Mouse (Mus musculus): ENCODE measurements around the gene Cldn15. TPM values are rescaled to one million over a fixed set of nuclear protein-coding genes. Genes with fewer than 3 reads are reported as not detected.

Gene Cldn15
- polyA plus RNA-seq, 1 experiment from 2014 or later = 11.9 TPM

DNA sequence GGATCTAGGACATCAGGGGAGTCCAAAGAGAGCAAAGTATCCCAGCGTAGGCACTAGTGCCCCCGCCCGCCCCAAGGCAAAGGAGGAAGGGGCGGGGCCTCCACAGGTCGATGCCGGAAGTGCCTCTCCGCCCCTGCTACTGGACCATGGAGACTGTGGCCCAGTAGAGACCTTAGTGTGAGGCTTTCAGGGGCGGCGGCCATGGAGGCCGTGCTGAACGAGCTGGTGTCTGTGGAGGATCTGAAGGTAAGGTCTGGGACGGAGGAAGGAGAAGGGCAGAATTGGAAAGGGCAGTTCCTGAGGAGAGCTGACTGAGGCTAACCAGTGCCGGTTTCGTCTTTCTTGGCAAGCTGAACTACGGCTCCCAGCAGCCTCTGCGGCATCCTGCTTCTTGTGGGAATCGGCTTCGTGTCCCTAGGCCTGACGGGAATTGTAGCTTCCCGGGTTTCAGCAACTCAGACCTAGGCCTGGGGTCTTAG, 4.4 kb upstream of the Cldn15 start:
- under 1% methylated on average over 20 of the region's 20 CpGs for WGBS

DNA sequence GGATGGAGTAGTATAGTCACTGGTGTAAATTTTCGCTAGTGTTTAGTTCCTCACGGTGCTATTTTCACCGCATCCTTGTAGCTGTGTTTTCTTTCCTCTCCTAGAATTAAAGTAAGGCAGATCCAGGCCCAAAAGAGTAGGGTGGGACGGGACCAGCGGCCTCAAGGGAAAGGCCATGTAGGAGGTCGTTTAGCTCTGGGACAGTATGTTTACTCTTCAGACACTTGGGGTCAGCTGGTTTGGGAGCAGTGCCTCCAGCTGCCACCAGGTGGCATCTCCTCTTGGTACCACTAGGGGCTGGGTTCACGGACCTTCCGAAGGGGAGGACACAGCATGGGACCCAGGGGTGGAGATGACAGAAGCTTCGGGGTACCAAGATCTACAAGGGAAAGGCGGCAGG, 3.9 kb upstream of the Cldn15 start:
- Histone ChIP-seq H3K4me2 (ENCODE audit: low read length) (peak overlapping the region; percentile 76), H3K4me1 (replicated peaks; ENCODE audit: insufficient read depth, low read length) (peaks cover 35% of the 10 kb centered on the region), H3K36me3 (ENCODE audit: insufficient read depth, low read length) (peaks cover 24% of the 10 kb centered on the region), H3K9me3 (replicated peaks; ENCODE audit: low read length) (no peaks in the 10 kb centered on the region), H3K4me3 (replicated peaks; ENCODE audit: low read depth, low read length) (peak overlapping the region; percentile 65), H3K27me3 (ENCODE audit: insufficient read depth, low read length) (no peaks in the 10 kb centered on the region), H3K27ac (peak overlapping the region; percentile 91), H3K9ac (ENCODE audit: low read depth, low read length) (peak overlapping the region; percentile 73)
- 2% methylated on average over 10 of the region's 10 CpGs for WGBS
- DNase-seq (ENCODE audit: low spot score) = peak; percentile 88
- peak; percentile 89 for TF ChIP-seq CTCF (IDR thresholded peaks at IDR 0.05; ENCODE audit: low read depth)
- peak; percentile 22; the same call in 1 of the 2 replicates for ATAC-seq (replicated peaks; ENCODE audit: low FRiP score, low read depth)

More for the DNA sequence above, 4.4 kb upstream of the Cldn15 start:
- Histone ChIP-seq H3K4me2 (ENCODE audit: low read length) (peak overlapping the region; percentile 76), H3K9ac (ENCODE audit: low read depth, low read length) (peak overlapping the region; percentile 73), H3K27ac (peak overlapping the region; percentile 91), H3K9me3 (replicated peaks; ENCODE audit: low read length) (no peaks in the 10 kb centered on the region), H3K36me3 (ENCODE audit: insufficient read depth, low read length) (peaks cover 24% of the 10 kb centered on the region), H3K4me1 (replicated peaks; ENCODE audit: insufficient read depth, low read length) (peaks cover 30% of the 10 kb centered on the region), H3K4me3 (replicated peaks; ENCODE audit: low read depth, low read length) (peak overlapping the region; percentile 65), H3K27me3 (ENCODE audit: insufficient read depth, low read length) (no peaks in the 10 kb centered on the region)
- DNase-seq (ENCODE audit: low spot score) (peak; percentile 96), ATAC-seq (replicated peaks; ENCODE audit: low FRiP score, low read depth) (peak; percentile 83)
- no peak for TF ChIP-seq CTCF (IDR thresholded peaks at IDR 0.05; ENCODE audit: low read depth)

DNA sequence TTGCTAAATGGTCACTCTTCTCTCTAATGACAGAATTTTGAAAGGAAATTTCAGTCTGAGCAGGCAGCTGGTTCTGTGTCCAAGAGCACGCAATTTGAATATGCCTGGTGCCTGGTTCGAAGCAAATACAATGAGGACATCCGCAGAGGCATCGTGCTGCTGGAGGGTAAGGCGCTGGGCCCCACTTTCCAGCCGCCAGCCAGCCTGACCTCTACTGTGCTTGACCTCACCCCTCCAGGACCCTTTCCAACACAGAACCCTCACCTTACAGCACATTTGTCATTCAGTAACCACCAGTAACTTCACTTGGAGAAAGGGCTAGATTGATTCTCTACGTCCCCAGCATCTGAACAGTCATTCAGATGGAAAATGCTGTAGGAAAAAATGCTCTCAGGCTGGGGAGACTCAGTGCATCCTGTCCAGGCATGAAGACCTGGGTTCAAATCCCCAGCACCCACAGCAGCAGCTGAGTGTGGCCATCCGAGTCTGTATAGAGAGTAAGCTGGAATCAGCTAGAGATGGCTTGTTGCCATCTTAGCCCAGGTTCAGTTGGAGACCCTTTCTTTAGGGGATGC, 3.4 kb upstream of the Cldn15 start:
- ATAC-seq (replicated peaks; ENCODE audit: low FRiP score, low read depth) (no peak), DNase-seq (ENCODE audit: low spot score) (no peak)
- Histone ChIP-seq H3K9ac (ENCODE audit: low read depth, low read length) (peak overlapping the region; percentile 73; the same call in 1 of the 2 replicates), H3K4me1 (replicated peaks; ENCODE audit: insufficient read depth, low read length) (peaks cover 36% of the 10 kb centered on the region), H3K4me3 (replicated peaks; ENCODE audit: low read depth, low read length) (peak overlapping the region; percentile 65), H3K4me2 (ENCODE audit: low read length) (peak overlapping the region; percentile 76), H3K36me3 (ENCODE audit: insufficient read depth, low read length) (peaks cover 24% of the 10 kb centered on the region), H3K27ac (peak overlapping the region; percentile 54; the same call in 1 of the 2 replicates), H3K9me3 (replicated peaks; ENCODE audit: low read length) (no peaks in the 10 kb centered on the region), H3K27me3 (ENCODE audit: insufficient read depth, low read length) (no peaks in the 10 kb centered on the region)
- WGBS = 68% methylated on average over 8 of the region's 8 CpGs
- TF ChIP-seq CTCF (IDR thresholded peaks at IDR 0.05; ENCODE audit: low read depth) = no peak

DNA sequence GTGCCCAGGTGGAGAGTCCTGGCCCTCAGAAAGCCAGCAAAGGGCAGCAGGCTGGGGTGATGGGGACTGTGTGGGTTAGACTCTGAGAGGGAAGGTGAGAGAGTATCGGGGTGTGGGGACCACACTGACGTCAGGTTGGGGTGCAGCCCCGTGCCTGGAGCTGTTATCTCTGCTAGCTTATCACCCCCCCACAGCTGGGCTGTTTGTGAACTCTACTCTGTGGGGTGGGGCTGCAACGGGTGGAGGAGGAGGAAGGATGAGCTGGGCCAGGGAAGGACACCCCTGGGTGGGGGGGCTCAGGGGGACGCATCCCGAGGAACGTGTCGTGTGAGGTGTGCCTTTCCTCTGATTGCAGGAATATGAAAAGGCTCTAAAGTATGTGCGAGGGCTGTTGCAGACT, 1.2 kb upstream of the Cldn15 start:
- Histone ChIP-seq H3K27me3 (ENCODE audit: insufficient read depth, low read length) (no peaks in the 10 kb centered on the region), H3K36me3 (ENCODE audit: insufficient read depth, low read length) (peaks cover 24% of the 10 kb centered on the region), H3K4me3 (replicated peaks; ENCODE audit: low read depth, low read length) (no peak overlapping the region), H3K9me3 (replicated peaks; ENCODE audit: low read length) (no peaks in the 10 kb centered on the region), H3K9ac (ENCODE audit: low read depth, low read length) (no peak overlapping the region), H3K4me1 (replicated peaks; ENCODE audit: insufficient read depth, low read length) (peaks cover 36% of the 10 kb centered on the region), H3K27ac (peak overlapping the region; percentile 84), H3K4me2 (ENCODE audit: low read length) (no peak overlapping the region)
- DNase-seq (ENCODE audit: low spot score) (no peak), ATAC-seq (replicated peaks; ENCODE audit: low FRiP score, low read depth) (no peak)
- 73% methylated on average over 9 of the region's 9 CpGs for WGBS
- TF ChIP-seq CTCF (IDR thresholded peaks at IDR 0.05; ENCODE audit: low read depth) = no peak

DNA sequence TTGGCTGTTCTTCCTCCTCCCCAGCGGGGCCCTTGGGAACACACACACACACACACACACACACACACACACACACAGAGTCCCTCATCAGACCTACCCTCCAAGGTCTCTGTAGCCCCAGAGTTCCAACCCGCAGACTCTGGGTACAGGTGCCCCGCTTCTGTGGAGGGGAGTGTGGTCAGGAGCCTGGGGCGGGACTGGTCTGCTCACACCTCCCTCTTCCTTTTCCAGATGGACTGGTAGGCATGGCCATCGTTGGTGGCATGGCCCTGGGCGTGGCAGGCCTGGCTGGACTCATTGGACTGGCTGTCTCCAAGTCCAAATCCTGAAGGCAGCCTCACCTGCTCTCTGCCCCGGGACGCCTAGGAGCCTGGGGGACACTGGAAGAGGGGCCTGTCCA, 730 bp upstream of the Cldn15 start:
- DNase-seq (ENCODE audit: low spot score) (no peak), ATAC-seq (replicated peaks; ENCODE audit: low FRiP score, low read depth) (no peak)
- 75% methylated on average over 7 of the region's 8 CpGs for WGBS
- Histone ChIP-seq H3K27me3 (ENCODE audit: insufficient read depth, low read length) (no peaks in the 10 kb centered on the region), H3K9ac (ENCODE audit: low read depth, low read length) (peak overlapping the region; percentile 35; the same call in 1 of the 2 replicates), H3K9me3 (replicated peaks; ENCODE audit: low read length) (no peaks in the 10 kb centered on the region), H3K36me3 (ENCODE audit: insufficient read depth, low read length) (peaks cover 24% of the 10 kb centered on the region), H3K27ac (peak overlapping the region; percentile 84), H3K4me1 (replicated peaks; ENCODE audit: insufficient read depth, low read length) (peaks cover 36% of the 10 kb centered on the region), H3K4me3 (replicated peaks; ENCODE audit: low read depth, low read length) (no peak overlapping the region), H3K4me2 (ENCODE audit: low read length) (peak overlapping the region; percentile 5; the same call in 1 of the 2 replicates)
- TF ChIP-seq CTCF (IDR thresholded peaks at IDR 0.05; ENCODE audit: low read depth) = no peak

DNA sequence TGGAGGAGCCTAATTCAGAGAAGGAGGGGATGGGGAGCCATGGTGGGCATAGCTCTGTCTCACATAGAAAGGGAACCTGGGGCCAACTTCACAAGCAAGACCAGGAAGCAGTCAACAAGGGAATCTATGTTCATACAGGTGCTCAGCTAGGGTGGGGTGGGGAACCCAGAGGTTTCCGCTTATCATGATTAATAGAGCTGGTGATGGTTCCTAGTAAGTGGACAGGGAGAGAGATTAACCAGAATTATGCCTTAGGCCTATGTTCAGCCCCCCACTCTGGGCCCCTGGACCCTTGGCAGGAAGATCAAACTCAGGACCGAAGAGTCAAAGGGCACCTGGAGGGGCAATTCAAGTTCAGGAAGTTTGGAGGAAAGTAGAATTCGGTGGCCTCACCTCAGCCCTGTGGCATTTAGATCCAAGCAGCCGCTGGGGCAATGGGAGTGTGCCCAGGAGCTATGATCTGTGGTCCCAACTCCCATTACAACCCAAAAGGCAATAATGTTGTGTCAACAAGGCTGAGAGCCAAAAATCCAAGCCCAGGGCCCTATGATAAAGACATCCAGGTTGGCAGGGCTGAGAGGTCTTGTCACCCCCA, 542 bp downstream of the Cldn15 start:
- Histone ChIP-seq H3K27ac (peak overlapping the region; percentile 84), H3K4me3 (replicated peaks; ENCODE audit: low read depth, low read length) (no peak overlapping the region), H3K4me1 (replicated peaks; ENCODE audit: insufficient read depth, low read length) (peaks cover 31% of the 10 kb centered on the region), H3K9ac (ENCODE audit: low read depth, low read length) (no peak overlapping the region), H3K4me2 (ENCODE audit: low read length) (peak overlapping the region; percentile 0), H3K27me3 (ENCODE audit: insufficient read depth, low read length) (no peaks in the 10 kb centered on the region), H3K9me3 (replicated peaks; ENCODE audit: low read length) (no peaks in the 10 kb centered on the region), H3K36me3 (ENCODE audit: insufficient read depth, low read length) (peaks cover 24% of the 10 kb centered on the region)
- no peak for ATAC-seq (replicated peaks; ENCODE audit: low FRiP score, low read depth)
- no peak for TF ChIP-seq CTCF (IDR thresholded peaks at IDR 0.05; ENCODE audit: low read depth)
- WGBS = 77% methylated on average over 4 of the region's 4 CpGs
- DNase-seq (ENCODE audit: low spot score) = no peak
